Mouse (Mus musculus): Measurements from ENCODE around the gene Slc6a17.
A peak's percentile ranks its signal among the peaks of the same experiment; 100 is the strongest.

Gene Slc6a17

GRCm38 (mm10) chr3:107517631-107518108 is at the start of gene Slc6a17:
Gene Slc6a17, minus strand, starts transcription at chr3:107518018.
- DNase-seq: peak; percentile 86

DNA sequence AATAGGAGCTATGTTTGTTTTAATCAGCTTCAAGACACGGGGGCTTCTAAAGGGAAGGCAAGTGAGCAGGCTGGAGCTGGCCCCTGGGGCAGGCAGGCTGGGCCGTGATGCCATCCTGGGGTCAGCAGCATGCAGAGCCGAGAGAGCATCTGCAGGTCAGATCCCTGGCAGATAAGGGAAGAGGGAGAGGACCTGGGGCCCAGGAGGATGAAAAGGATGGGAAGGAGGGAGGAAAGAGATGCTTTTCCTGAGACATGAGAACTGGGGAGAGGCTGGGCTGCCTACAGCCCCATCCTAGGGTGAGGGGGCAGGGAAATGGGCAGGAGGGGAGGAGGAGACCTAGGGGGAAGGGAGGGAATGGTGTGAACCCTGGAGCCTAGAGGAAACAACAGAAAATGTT is 47.5 kb upstream of the Slc6a17 start:
- no peak for DNase-seq

GRCm38 (mm10) chr3:107563880-107564279 is 46.1 kb upstream of the Slc6a17 start:
- no peak for DNase-seq

- no peak for DNase-seq
Measured at GRCm38 (mm10) chr3:107562591-107562990, 44.8 kb upstream of the Slc6a17 start.

- no peak for DNase-seq
Measured at GRCm38 (mm10) chr3:107562104-107562503, 44.3 kb upstream of the Slc6a17 start.

GRCm38 (mm10) chr3:107559183-107559582 is 41.4 kb upstream of the Slc6a17 start:
- DNase-seq: peak; percentile 76

- no peak for DNase-seq
Measured at GRCm38 (mm10) chr3:107558740-107559139, 40.9 kb upstream of the Slc6a17 start.

- DNase-seq: no peak
Measured at GRCm38 (mm10) chr3:107554842-107555241, 37.0 kb upstream of the Slc6a17 start, which contains the start of gene Ubl4b. Gene Ubl4b, minus strand, starts transcription at chr3:107555073.

- peak; percentile 66 for DNase-seq
Measured at GRCm38 (mm10) chr3:107550409-107551049, 32.7 kb upstream of the Slc6a17 start.

DNA sequence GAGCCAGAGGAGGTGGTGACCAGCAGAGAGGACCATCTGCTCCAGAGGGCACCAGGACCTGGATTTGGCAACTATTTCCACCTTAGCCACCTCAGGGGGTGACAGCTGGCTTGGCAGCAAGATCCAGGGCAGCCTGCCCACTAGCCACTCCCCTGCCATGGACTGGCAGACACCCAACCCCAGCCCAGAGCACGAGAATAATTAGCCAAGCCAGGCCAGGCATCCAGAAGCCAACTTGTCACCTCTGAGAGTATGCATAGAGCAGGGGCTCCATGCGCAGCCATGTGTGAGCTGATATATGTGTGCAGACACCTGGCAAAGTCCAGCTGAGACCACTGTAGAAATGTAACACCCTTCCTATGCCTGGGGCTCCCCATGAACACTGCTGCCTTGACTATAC is 29.1 kb upstream of the Slc6a17 start:
- DNase-seq: peak; percentile 81

DNA sequence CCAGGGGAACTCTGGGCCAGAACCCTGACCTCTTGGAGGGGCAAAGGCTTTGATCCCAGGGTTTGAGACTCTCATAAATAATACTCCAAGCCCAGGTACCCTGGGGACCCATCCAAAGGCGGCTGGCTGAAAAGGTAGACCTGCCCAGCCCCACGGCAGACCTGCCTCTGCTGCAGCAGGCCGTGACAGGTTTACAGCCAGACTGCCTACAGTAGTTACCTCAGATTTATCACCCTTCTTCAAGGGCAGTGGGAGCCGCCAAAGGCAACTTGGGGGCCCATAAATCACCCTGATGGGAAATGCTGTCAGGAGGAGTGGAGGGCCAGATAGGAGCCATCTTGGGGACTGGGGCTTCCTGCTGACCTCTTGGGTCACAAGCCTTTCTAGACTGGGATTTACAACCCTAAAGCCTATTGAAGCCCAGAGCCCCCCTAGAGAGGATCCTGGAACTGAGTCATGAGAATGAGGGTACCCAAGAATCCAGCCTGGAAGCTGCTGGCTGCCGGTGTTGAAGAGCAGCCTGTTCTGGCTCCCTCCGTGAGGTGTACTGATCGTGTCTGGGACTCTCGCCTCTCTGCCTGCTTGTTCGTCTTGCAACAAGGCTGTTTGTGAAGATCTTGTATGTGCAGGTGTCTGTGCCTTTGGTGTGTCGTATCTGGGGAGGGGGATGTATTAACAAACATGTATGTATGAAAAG is 28.0 kb upstream of the Slc6a17 start:
- DNase-seq: no peak

DNA sequence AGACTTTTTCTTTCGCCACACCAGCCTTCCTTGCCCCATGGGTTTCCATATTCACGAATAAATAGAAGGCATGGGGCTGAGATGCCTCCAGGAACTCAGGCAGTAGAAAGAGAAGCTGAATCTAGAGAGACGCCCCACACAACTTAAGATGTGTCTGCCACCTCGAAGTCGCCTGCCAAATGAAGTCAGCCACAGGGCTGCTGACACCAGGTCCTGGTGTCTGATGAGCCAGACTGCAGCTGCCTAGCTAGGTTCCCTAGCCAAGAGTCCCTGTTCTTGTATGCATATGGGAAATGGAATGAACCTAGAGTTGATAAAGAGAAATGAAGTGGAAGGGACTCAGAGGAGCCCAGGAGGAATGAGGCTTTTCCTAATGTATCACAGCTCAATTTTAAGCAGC is 27.5 kb upstream of the Slc6a17 start:
- DNase-seq: no peak

GRCm38 (mm10) chr3:107543158-107544080 is 25.6 kb upstream of the Slc6a17 start:
- no peak for DNase-seq

GRCm38 (mm10) chr3:107542584-107542983 is 24.8 kb upstream of the Slc6a17 start:
- no peak for DNase-seq

- no peak for DNase-seq
Measured at GRCm38 (mm10) chr3:107537504-107537889, 19.7 kb upstream of the Slc6a17 start.

DNA sequence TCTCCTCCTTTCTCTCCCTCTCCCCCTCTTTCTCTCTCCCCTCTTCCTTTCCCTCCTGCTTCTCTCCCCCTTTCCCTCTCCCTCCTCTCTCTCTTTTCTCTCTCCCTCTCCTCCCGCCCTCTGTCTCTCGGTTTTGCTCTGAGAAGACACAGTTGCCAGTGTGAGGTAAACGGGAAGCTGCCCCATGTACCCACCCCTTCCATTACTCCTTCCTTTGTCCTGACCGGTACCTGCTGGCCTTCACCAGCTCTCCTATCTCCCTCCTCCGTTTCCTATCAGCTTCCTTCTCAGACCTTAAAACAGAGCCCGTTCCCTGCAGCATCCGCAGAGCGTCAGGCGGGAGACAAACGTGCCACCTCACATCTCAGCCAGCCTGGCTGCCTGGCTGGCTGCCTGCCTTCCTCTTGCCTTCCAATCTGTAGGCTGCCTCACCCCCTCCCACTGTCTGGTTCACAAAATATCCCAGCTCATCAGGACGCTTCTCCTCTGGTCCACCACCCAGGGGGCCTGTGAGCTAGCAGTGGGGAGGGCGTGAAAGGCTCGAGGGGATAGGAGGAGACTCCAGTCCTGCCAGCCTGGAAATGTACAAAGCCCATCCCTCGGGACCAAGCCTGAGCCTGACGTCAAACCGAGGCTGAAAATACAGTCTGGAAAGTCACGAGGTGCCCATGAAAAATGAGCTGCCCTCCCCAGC is 19.1 kb upstream of the Slc6a17 start:
- DNase-seq: peak; percentile 85

DNA sequence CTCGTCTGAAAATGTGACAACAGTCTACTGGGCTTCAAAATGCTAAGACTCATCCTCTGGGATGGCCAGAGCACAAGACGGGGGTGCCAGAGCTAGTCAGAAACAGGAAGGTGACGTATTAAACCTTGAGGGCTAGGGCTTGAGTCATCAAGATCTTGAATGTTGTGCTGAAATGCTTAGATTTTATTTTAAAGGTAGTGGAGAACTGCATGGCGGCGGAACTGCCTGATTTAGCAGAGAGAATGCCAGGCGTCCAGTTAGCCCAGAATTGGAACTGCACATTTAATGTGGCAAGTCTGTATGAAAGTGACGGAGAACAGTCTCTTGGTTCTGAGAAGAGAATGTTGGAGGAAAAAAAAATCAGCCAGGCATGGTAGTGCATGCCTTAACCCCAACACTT is 17.1 kb upstream of the Slc6a17 start:
- DNase-seq: no peak

DNA sequence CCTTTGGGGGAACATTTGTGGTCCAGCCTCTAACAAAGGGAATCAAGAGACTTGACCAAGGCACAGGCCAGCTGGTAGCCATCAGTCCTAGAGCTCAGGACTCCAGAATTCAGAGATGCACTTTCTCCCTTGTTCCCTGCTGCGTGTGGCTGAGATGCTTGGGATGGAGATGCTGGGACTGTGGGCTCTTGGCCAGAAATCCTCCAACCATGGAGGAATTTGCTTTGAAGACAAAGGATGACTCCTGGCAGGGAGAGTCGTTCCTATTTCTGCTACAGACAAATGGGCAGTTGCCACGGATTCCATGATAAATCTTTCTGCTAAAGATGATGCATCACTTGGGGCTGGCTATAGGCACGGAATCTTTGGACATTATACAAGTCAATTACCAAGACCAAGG is 15.7 kb upstream of the Slc6a17 start:
- DNase-seq: peak; percentile 62

- no peak for DNase-seq
Measured at GRCm38 (mm10) chr3:107530581-107530980, 12.8 kb upstream of the Slc6a17 start.

- no peak for DNase-seq
Measured at GRCm38 (mm10) chr3:107529182-107529581, 11.4 kb upstream of the Slc6a17 start.

DNA sequence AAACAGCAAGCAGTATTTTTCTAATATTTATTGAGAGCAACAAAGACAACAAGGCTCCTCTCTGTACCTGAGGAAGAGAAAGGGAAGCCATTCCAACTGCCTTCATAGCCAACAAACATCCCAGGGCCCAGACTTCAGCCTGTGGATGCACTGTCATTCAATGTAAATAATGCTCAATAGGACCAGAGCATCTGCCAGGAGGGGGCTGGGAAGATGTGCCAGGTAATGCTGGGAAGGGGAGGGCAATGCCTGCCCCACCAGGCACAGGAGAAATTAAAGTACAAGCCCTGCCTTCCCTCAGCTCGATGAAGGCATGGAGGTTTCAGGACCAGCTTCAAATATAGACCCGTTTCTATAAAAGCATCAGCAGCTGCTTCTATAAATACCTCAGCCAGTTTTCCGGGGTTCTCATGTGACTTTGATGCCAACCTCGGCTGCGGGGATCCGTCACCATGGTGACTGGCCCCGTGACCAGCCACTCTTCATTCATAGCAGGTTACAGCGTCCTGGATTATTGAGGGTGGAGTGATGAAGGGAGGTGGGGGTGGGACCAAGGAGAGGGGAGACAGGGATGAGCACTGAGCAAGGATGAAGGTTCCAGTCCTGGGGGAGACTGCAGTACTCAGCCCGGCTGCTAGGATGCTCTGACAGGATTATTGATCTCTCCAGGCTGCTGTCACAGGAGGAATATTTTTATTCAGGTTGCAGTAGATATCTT is 10.7 kb upstream of the Slc6a17 start:
- peak; percentile 72 for DNase-seq

DNA sequence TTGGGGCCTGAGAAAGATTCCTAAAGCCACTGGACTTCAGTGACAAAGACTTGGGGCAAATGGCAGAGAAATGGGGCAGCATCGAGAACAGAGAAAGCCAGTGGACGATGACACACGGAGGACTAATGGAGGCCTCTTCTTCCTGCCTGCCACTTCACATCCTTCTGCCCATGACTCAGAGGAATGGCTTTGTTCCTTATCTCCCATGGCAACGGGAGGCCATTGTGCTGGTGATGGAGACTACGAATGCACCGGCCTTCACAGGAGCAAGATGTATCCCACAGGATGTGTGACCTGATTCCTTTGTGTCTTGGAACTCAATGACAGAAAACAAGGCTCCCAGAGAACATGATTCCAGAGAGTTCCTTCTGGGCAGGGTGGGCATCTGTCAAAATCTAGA is 6.7 kb upstream of the Slc6a17 start:
- DNase-seq: no peak
